Mouse (Mus musculus): ENCODE measurements at regions not wholly inside any gene's neighbourhood (a gene's known extent, or its start where the extent isn't known, plus 50 kb on each side); places are given as distances from the start of the nearest gene placed in this dataset.

- 79% methylated on average over 2 of the region's 2 CpGs for WGBS
- H3K9ac ChIP-seq (ENCODE audit: low read depth, low read length): no peak overlapping the region
- H3K27ac ChIP-seq (ENCODE audit: low read length): no peak overlapping the region
- no peaks in the 10 kb centered on the region for H3K4me1 ChIP-seq (ENCODE audit: control insufficient read depth, insufficient read depth, low read length)
- H3K36me3 ChIP-seq (ENCODE audit: control insufficient read depth, insufficient read depth, low read length): no peaks in the 10 kb centered on the region
- no peak overlapping the region for H3K4me2 ChIP-seq (ENCODE audit: low read depth, low read length)
- no peak overlapping the region for H3K4me3 ChIP-seq (ENCODE audit: low read length)
- H3K9me3 ChIP-seq (ENCODE audit: control insufficient read depth, low read length): no peaks in the 10 kb centered on the region
- H3K27me3 ChIP-seq (replicated peaks; ENCODE audit: control insufficient read depth, insufficient read depth, low read length): no peaks in the 10 kb centered on the region
- ATAC-seq: no peak
These were observed 166.4 kb upstream of the Tas2r134 start for GRCm38 (mm10) chr2:51460896-51461295.

- Histone ChIP-seq H3K4me1 (ENCODE audit: control insufficient read depth, insufficient read depth, low read length) (no peaks in the 10 kb centered on the region), H3K9ac (ENCODE audit: low read depth, low read length) (no peak overlapping the region), H3K27me3 (replicated peaks; ENCODE audit: control insufficient read depth, insufficient read depth, low read length) (no peaks in the 10 kb centered on the region), H3K4me3 (ENCODE audit: low read length) (no peak overlapping the region), H3K36me3 (ENCODE audit: control insufficient read depth, insufficient read depth, low read length) (no peaks in the 10 kb centered on the region), H3K4me2 (ENCODE audit: low read depth, low read length) (no peak overlapping the region), H3K9me3 (ENCODE audit: control insufficient read depth, low read length) (no peaks in the 10 kb centered on the region), H3K27ac (ENCODE audit: low read length) (no peak overlapping the region)
- no peak for ATAC-seq
- WGBS: 77% methylated on average over 2 of the region's 2 CpGs
These were observed 167.8 kb upstream of the Tas2r134 start for GRCm38 (mm10) chr2:51459486-51459885.

GRCm38 (mm10) chr2:51457717-51458116, 169.6 kb upstream of the Tas2r134 start:
- Histone ChIP-seq H3K4me2 (ENCODE audit: low read depth, low read length) (no peak overlapping the region), H3K36me3 (ENCODE audit: control insufficient read depth, insufficient read depth, low read length) (no peaks in the 10 kb centered on the region), H3K4me1 (ENCODE audit: control insufficient read depth, insufficient read depth, low read length) (no peaks in the 10 kb centered on the region), H3K9me3 (ENCODE audit: control insufficient read depth, low read length) (no peaks in the 10 kb centered on the region), H3K27ac (ENCODE audit: low read length) (no peak overlapping the region), H3K9ac (ENCODE audit: low read depth, low read length) (no peak overlapping the region), H3K27me3 (replicated peaks; ENCODE audit: control insufficient read depth, insufficient read depth, low read length) (no peaks in the 10 kb centered on the region), H3K4me3 (ENCODE audit: low read length) (no peak overlapping the region)
- WGBS: 89% methylated on average over 2 of the region's 2 CpGs
- ATAC-seq: no peak

GRCm38 (mm10) chr2:51452816-51453215, 174.5 kb upstream of the Tas2r134 start:
- no peaks in the 10 kb centered on the region for H3K4me1 ChIP-seq (ENCODE audit: control insufficient read depth, insufficient read depth, low read length)
- H3K4me2 ChIP-seq (ENCODE audit: low read depth, low read length): no peak overlapping the region
- no peaks in the 10 kb centered on the region for H3K9me3 ChIP-seq (ENCODE audit: control insufficient read depth, low read length)
- WGBS: 74% methylated on average over 7 of the region's 7 CpGs
- no peak overlapping the region for H3K27ac ChIP-seq (ENCODE audit: low read length)
- ATAC-seq: no peak
- no peaks in the 10 kb centered on the region for H3K27me3 ChIP-seq (replicated peaks; ENCODE audit: control insufficient read depth, insufficient read depth, low read length)
- no peak overlapping the region for H3K9ac ChIP-seq (ENCODE audit: low read depth, low read length)
- no peak overlapping the region for H3K4me3 ChIP-seq (ENCODE audit: low read length)
- no peaks in the 10 kb centered on the region for H3K36me3 ChIP-seq (ENCODE audit: control insufficient read depth, insufficient read depth, low read length)

GRCm38 (mm10) chr2:51448121-51448520, 179.2 kb upstream of the Tas2r134 start:
- 93% methylated on average over 3 of the region's 3 CpGs for WGBS

GRCm38 (mm10) chr2:51447616-51448015, 179.7 kb upstream of the Tas2r134 start:
- H3K9me3 ChIP-seq (ENCODE audit: control insufficient read depth, low read length): no peaks in the 10 kb centered on the region
- H3K27ac ChIP-seq (ENCODE audit: low read length): no peak overlapping the region
- H3K36me3 ChIP-seq (ENCODE audit: control insufficient read depth, insufficient read depth, low read length): no peaks in the 10 kb centered on the region
- WGBS: 90% methylated on average over 5 of the region's 5 CpGs
- H3K9ac ChIP-seq (ENCODE audit: low read depth, low read length): no peak overlapping the region
- peaks cover 2% of the 10 kb centered on the region; the same call in 1 of the 2 replicates for H3K4me1 ChIP-seq (ENCODE audit: control insufficient read depth, insufficient read depth, low read length)
- H3K4me2 ChIP-seq (ENCODE audit: low read depth, low read length): no peak overlapping the region
- no peaks in the 10 kb centered on the region for H3K27me3 ChIP-seq (replicated peaks; ENCODE audit: control insufficient read depth, insufficient read depth, low read length)
- no peak for ATAC-seq
- H3K4me3 ChIP-seq (ENCODE audit: low read length): no peak overlapping the region

More at GRCm38 (mm10) chr2:51448121-51448520, 179.2 kb upstream of the Tas2r134 start:
- Histone ChIP-seq H3K9me3 (ENCODE audit: control insufficient read depth, low read length) (no peaks in the 10 kb centered on the region), H3K4me1 (ENCODE audit: control insufficient read depth, insufficient read depth, low read length) (peaks cover 2% of the 10 kb centered on the region; the same call in 1 of the 2 replicates), H3K27me3 (replicated peaks; ENCODE audit: control insufficient read depth, insufficient read depth, low read length) (no peaks in the 10 kb centered on the region), H3K4me3 (ENCODE audit: low read length) (no peak overlapping the region), H3K27ac (ENCODE audit: low read length) (no peak overlapping the region), H3K9ac (ENCODE audit: low read depth, low read length) (no peak overlapping the region), H3K36me3 (ENCODE audit: control insufficient read depth, insufficient read depth, low read length) (no peaks in the 10 kb centered on the region), H3K4me2 (ENCODE audit: low read depth, low read length) (no peak overlapping the region)
- ATAC-seq: no peak

GRCm38 (mm10) chr2:51444386-51445080, 182.8 kb upstream of the Tas2r134 start:
- H3K4me1 ChIP-seq (ENCODE audit: control insufficient read depth, insufficient read depth, low read length): peaks cover 2% of the 10 kb centered on the region; the same call in 1 of the 2 replicates
- H3K9me3 ChIP-seq (ENCODE audit: control insufficient read depth, low read length): no peaks in the 10 kb centered on the region
- no peak overlapping the region for H3K4me2 ChIP-seq (ENCODE audit: low read depth, low read length)
- no peaks in the 10 kb centered on the region for H3K27me3 ChIP-seq (replicated peaks; ENCODE audit: control insufficient read depth, insufficient read depth, low read length)
- no peak overlapping the region for H3K4me3 ChIP-seq (ENCODE audit: low read length)
- H3K27ac ChIP-seq (ENCODE audit: low read length): no peak overlapping the region
- WGBS: 56% methylated on average over 9 of the region's 9 CpGs
- no peaks in the 10 kb centered on the region for H3K36me3 ChIP-seq (ENCODE audit: control insufficient read depth, insufficient read depth, low read length)
- H3K9ac ChIP-seq (ENCODE audit: low read depth, low read length): no peak overlapping the region
- ATAC-seq: no peak

- ATAC-seq: peak; percentile 96
- no peaks in the 10 kb centered on the region for H3K9me3 ChIP-seq (ENCODE audit: control insufficient read depth, low read length)
- no peak overlapping the region for H3K4me3 ChIP-seq (ENCODE audit: low read length)
- H3K9ac ChIP-seq (ENCODE audit: low read depth, low read length): no peak overlapping the region
- no peak overlapping the region for H3K27ac ChIP-seq (ENCODE audit: low read length)
- WGBS: 53% methylated on average over 3 of the region's 3 CpGs
- H3K36me3 ChIP-seq (ENCODE audit: control insufficient read depth, insufficient read depth, low read length): no peaks in the 10 kb centered on the region
- H3K4me1 ChIP-seq (ENCODE audit: control insufficient read depth, insufficient read depth, low read length): peaks cover 2% of the 10 kb centered on the region; the same call in 1 of the 2 replicates
- H3K4me2 ChIP-seq (ENCODE audit: low read depth, low read length): no peak overlapping the region
- H3K27me3 ChIP-seq (replicated peaks; ENCODE audit: control insufficient read depth, insufficient read depth, low read length): no peaks in the 10 kb centered on the region
These were observed 183.4 kb upstream of the Tas2r134 start for GRCm38 (mm10) chr2:51443946-51444345.

- H3K4me1 ChIP-seq (ENCODE audit: control insufficient read depth, insufficient read depth, low read length): no peaks in the 10 kb centered on the region
- WGBS: 76% methylated on average over 1 of the region's 1 CpGs
- H3K36me3 ChIP-seq (ENCODE audit: control insufficient read depth, insufficient read depth, low read length): no peaks in the 10 kb centered on the region
- no peak overlapping the region for H3K4me2 ChIP-seq (ENCODE audit: low read depth, low read length)
- H3K9me3 ChIP-seq (ENCODE audit: control insufficient read depth, low read length): no peaks in the 10 kb centered on the region
- no peak overlapping the region for H3K9ac ChIP-seq (ENCODE audit: low read depth, low read length)
- H3K27me3 ChIP-seq (replicated peaks; ENCODE audit: control insufficient read depth, insufficient read depth, low read length): no peaks in the 10 kb centered on the region
- H3K4me3 ChIP-seq (ENCODE audit: low read length): no peak overlapping the region
- ATAC-seq: no peak
- H3K27ac ChIP-seq (ENCODE audit: low read length): no peak overlapping the region
These were observed 188.3 kb upstream of the Tas2r134 start for GRCm38 (mm10) chr2:51439047-51439446.

- ATAC-seq: no peak
- no peak overlapping the region for H3K27ac ChIP-seq (ENCODE audit: low read length)
- 47% methylated on average over 3 of the region's 3 CpGs for WGBS
These were observed 190.7 kb upstream of the Tas2r134 start for GRCm38 (mm10) chr2:51436590-51436989.

More at GRCm38 (mm10) chr2:51436590-51436989, 190.7 kb upstream of the Tas2r134 start:
- Histone ChIP-seq H3K36me3 (ENCODE audit: control insufficient read depth, insufficient read depth, low read length) (no peaks in the 10 kb centered on the region), H3K4me2 (ENCODE audit: low read depth, low read length) (no peak overlapping the region), H3K4me1 (ENCODE audit: control insufficient read depth, insufficient read depth, low read length) (no peaks in the 10 kb centered on the region), H3K27me3 (replicated peaks; ENCODE audit: control insufficient read depth, insufficient read depth, low read length) (no peaks in the 10 kb centered on the region), H3K9me3 (ENCODE audit: control insufficient read depth, low read length) (no peaks in the 10 kb centered on the region), H3K4me3 (ENCODE audit: low read length) (no peak overlapping the region), H3K9ac (ENCODE audit: low read depth, low read length) (no peak overlapping the region)

All from intestine, embryonic 16.5 days (tissue).